Mouse (Mus musculus): ENCODE measurements around the gene Scube1. TPM values are rescaled to one million over a fixed set of nuclear protein-coding genes. Genes with fewer than 3 reads are reported as not detected.

The Scube1 gene
- polyA plus RNA-seq, 1 experiment from 2014 or later, result not detected

- H3K79me2 ChIP-seq (ENCODE audit: inconsistent target), result no peaks in the 10 kb centered on the region
- 64% methylated on average over 5 of the region's 5 CpGs for WGBS (ENCODE audit: missing documents)
- H3K36me3 ChIP-seq (ENCODE audit: inconsistent target), result no peaks in the 10 kb centered on the region
- H3K27ac ChIP-seq, result no peak overlapping the region
- no peak overlapping the region for H3K4me3 ChIP-seq (ENCODE audit: inconsistent target)
These were observed 60.1 kb downstream of the Scube1 start for GRCm38 (mm10) chr15:83664722-83665121.

- Histone ChIP-seq H3K27ac (no peak overlapping the region), H3K79me2 (ENCODE audit: inconsistent target) (no peaks in the 10 kb centered on the region), H3K36me3 (ENCODE audit: inconsistent target) (no peaks in the 10 kb centered on the region), H3K4me3 (ENCODE audit: inconsistent target) (no peak overlapping the region)
- 53% methylated on average over 4 of the region's 4 CpGs for WGBS (ENCODE audit: missing documents)
These were observed 61.8 kb downstream of the Scube1 start for GRCm38 (mm10) chr15:83663066-83663465.

- WGBS (ENCODE audit: missing documents), result 83% methylated on average over 7 of the region's 7 CpGs
- no peak overlapping the region for H3K4me3 ChIP-seq (ENCODE audit: inconsistent target)
- no peaks in the 10 kb centered on the region for H3K79me2 ChIP-seq (ENCODE audit: inconsistent target)
- no peaks in the 10 kb centered on the region for H3K36me3 ChIP-seq (ENCODE audit: inconsistent target)
- H3K27ac ChIP-seq, result no peak overlapping the region
These were observed 62.7 kb downstream of the Scube1 start for GRCm38 (mm10) chr15:83662106-83662505.

GRCm38 (mm10) chr15:83642518-83642917, 82.3 kb downstream of the Scube1 start:
- no peaks in the 10 kb centered on the region for H3K79me2 ChIP-seq (ENCODE audit: inconsistent target)
- H3K4me3 ChIP-seq (ENCODE audit: inconsistent target), result no peak overlapping the region
- 92% methylated on average over 6 of the region's 6 CpGs for WGBS (ENCODE audit: missing documents)
- H3K27ac ChIP-seq, result no peak overlapping the region
- no peaks in the 10 kb centered on the region for H3K36me3 ChIP-seq (ENCODE audit: inconsistent target)

- H3K79me2 ChIP-seq (ENCODE audit: inconsistent target), result no peaks in the 10 kb centered on the region
- 49% methylated on average over 4 of the region's 4 CpGs for WGBS (ENCODE audit: missing documents)
- H3K27ac ChIP-seq, result no peak overlapping the region
- H3K36me3 ChIP-seq (ENCODE audit: inconsistent target), result no peaks in the 10 kb centered on the region
- no peak overlapping the region for H3K4me3 ChIP-seq (ENCODE audit: inconsistent target)
These were observed 84.6 kb downstream of the Scube1 start for GRCm38 (mm10) chr15:83640208-83640607.

GRCm38 (mm10) chr15:83639160-83639559, 85.7 kb downstream of the Scube1 start:
- no peak overlapping the region for H3K27ac ChIP-seq
- H3K79me2 ChIP-seq (ENCODE audit: inconsistent target), result no peaks in the 10 kb centered on the region
- no peaks in the 10 kb centered on the region for H3K36me3 ChIP-seq (ENCODE audit: inconsistent target)
- H3K4me3 ChIP-seq (ENCODE audit: inconsistent target), result no peak overlapping the region
- 77% methylated on average over 2 of the region's 3 CpGs for WGBS (ENCODE audit: missing documents)

GRCm38 (mm10) chr15:83638196-83638899, 86.5 kb downstream of the Scube1 start:
- Histone ChIP-seq H3K79me2 (ENCODE audit: inconsistent target) (no peaks in the 10 kb centered on the region), H3K4me3 (ENCODE audit: inconsistent target) (no peak overlapping the region), H3K36me3 (ENCODE audit: inconsistent target) (no peaks in the 10 kb centered on the region), H3K27ac (no peak overlapping the region)
- WGBS (ENCODE audit: missing documents), result 87% methylated on average over 20 of the region's 20 CpGs

- Histone ChIP-seq H3K27ac (no peak overlapping the region), H3K79me2 (ENCODE audit: inconsistent target) (no peaks in the 10 kb centered on the region), H3K36me3 (ENCODE audit: inconsistent target) (no peaks in the 10 kb centered on the region), H3K4me3 (ENCODE audit: inconsistent target) (no peak overlapping the region)
- 78% methylated on average over 6 of the region's 6 CpGs for WGBS (ENCODE audit: missing documents)
These were observed 88.1 kb downstream of the Scube1 start for GRCm38 (mm10) chr15:83636759-83637158.

GRCm38 (mm10) chr15:83635251-83635650, 89.6 kb downstream of the Scube1 start:
- no peaks in the 10 kb centered on the region for H3K36me3 ChIP-seq (ENCODE audit: inconsistent target)
- 35% methylated on average over 3 of the region's 3 CpGs for WGBS (ENCODE audit: missing documents)

GRCm38 (mm10) chr15:83634076-83634475, 90.7 kb downstream of the Scube1 start:
- Histone ChIP-seq H3K79me2 (ENCODE audit: inconsistent target) (no peaks in the 10 kb centered on the region), H3K4me3 (ENCODE audit: inconsistent target) (no peak overlapping the region), H3K36me3 (ENCODE audit: inconsistent target) (no peaks in the 10 kb centered on the region), H3K27ac (no peak overlapping the region)
- WGBS (ENCODE audit: missing documents), result 0% methylated on average over 1 of the region's 1 CpGs

More at GRCm38 (mm10) chr15:83635251-83635650, 89.6 kb downstream of the Scube1 start:
- Histone ChIP-seq H3K79me2 (ENCODE audit: inconsistent target) (no peaks in the 10 kb centered on the region), H3K4me3 (ENCODE audit: inconsistent target) (no peak overlapping the region), H3K27ac (no peak overlapping the region)

- Histone ChIP-seq H3K4me3 (ENCODE audit: inconsistent target) (no peak overlapping the region), H3K27ac (no peak overlapping the region), H3K79me2 (ENCODE audit: inconsistent target) (no peaks in the 10 kb centered on the region), H3K36me3 (ENCODE audit: inconsistent target) (no peaks in the 10 kb centered on the region)
- 85% methylated on average over 7 of the region's 7 CpGs for WGBS (ENCODE audit: missing documents)
These were observed 93.8 kb downstream of the Scube1 start for GRCm38 (mm10) chr15:83631071-83631470.

GRCm38 (mm10) chr15:83629716-83630115, 95.1 kb downstream of the Scube1 start:
- Histone ChIP-seq H3K27ac (no peak overlapping the region), H3K4me3 (ENCODE audit: inconsistent target) (no peak overlapping the region), H3K79me2 (ENCODE audit: inconsistent target) (no peaks in the 10 kb centered on the region), H3K36me3 (ENCODE audit: inconsistent target) (no peaks in the 10 kb centered on the region)
- WGBS (ENCODE audit: missing documents), result 77% methylated on average over 3 of the region's 3 CpGs

- Histone ChIP-seq H3K4me3 (ENCODE audit: inconsistent target) (no peak overlapping the region), H3K27ac (no peak overlapping the region), H3K36me3 (ENCODE audit: inconsistent target) (no peaks in the 10 kb centered on the region), H3K79me2 (ENCODE audit: inconsistent target) (no peaks in the 10 kb centered on the region)
- WGBS (ENCODE audit: missing documents), result 85% methylated on average over 2 of the region's 2 CpGs
These were observed 98.6 kb downstream of the Scube1 start for GRCm38 (mm10) chr15:83626142-83626645.

- 77% methylated on average over 3 of the region's 3 CpGs for WGBS (ENCODE audit: missing documents)
- no peak overlapping the region for H3K4me3 ChIP-seq (ENCODE audit: inconsistent target)
- no peaks in the 10 kb centered on the region for H3K79me2 ChIP-seq (ENCODE audit: inconsistent target)
- H3K36me3 ChIP-seq (ENCODE audit: inconsistent target), result no peaks in the 10 kb centered on the region
- no peak overlapping the region for H3K27ac ChIP-seq
These were observed 109.6 kb downstream of the Scube1 start for GRCm38 (mm10) chr15:83615245-83615644.

- no peak overlapping the region for H3K4me3 ChIP-seq (ENCODE audit: inconsistent target)
- no peaks in the 10 kb centered on the region for H3K79me2 ChIP-seq (ENCODE audit: inconsistent target)
- H3K36me3 ChIP-seq (ENCODE audit: inconsistent target), result no peaks in the 10 kb centered on the region
- WGBS (ENCODE audit: missing documents), result 53% methylated on average over 15 of the region's 15 CpGs
- H3K27ac ChIP-seq, result no peak overlapping the region
These were observed 117.6 kb downstream of the Scube1 start for GRCm38 (mm10) chr15:83607115-83607802.

All from macrophage (primary cell).